ENCODE assay signal across 22 mouse cellular contexts in genomic region chr16:35018470-35018974, GRCm38 (mm10).
"Had no signal": no experiment of that assay in that cellular context is flagged by ENCODE, and none has a peak within 500 bp of the region (broad histone marks: within the 10 kb centered on the region; RNA-seq: fewer than 3 reads in every experiment).

No protein-coding gene starts in this region.

- ATAC-seq: hindbrain, embryonic 16.5 days; hindbrain, postnatal 0 days; inflammation-experienced regulatory T-cells, adult 6 months; intestine, embryonic 15.5 days; intestine, embryonic 16.5 days; intestine, postnatal 0 days had no signal

- DNase-seq: heart, postnatal 10 days; heart, postnatal 14 days; heart, postnatal 36 days; heart, postnatal 4 days; kidney, adult 11 months; kidney, adult 18-20 months; kidney, adult 2 months; kidney, adult 8-10 months; kidney, adult 9 months; kidney, postnatal 10 days; kidney, postnatal 14 days; kidney, postnatal 25 days; kidney, postnatal 36 days; kidney, postnatal 4 days; layer of hippocampus, adult 9-11 months; layer of hippocampus, postnatal 36 days had no signal
